Mouse (Mus musculus) gastrocnemius, adult 8-10 months (tissue): ENCODE data around the gene Gm4737. TPM values are rescaled to one million over a fixed set of nuclear protein-coding genes. Genes with fewer than 3 reads are reported as not detected.

Source experiments
- total RNA-seq, 4 experiments: library from RNA; stranded (reverse); gene quantifications; 2 replicates each; pipeline ENCODE4 v1.2.4; 2022

The Gm4737 gene
- total RNA-seq, 4 experiments from 2014 or later: 12.8 to 16.3 (median 15.0) TPM

Other genes starting within 250 kb of the Gm4737 start
- 1 to 10 TPM; 4.5 to 8.7 (median 5.8) TPM for gene Phldb2, start 201.5 kb downstream of the Gm4737 start, total RNA-seq
- under 1 TPM; 0.10 to 0.18 (median 0.15) TPM for gene Plcxd2, start 144.9 kb downstream of the Gm4737 start, total RNA-seq
- gene Cd96, start 34.8 kb downstream of the Gm4737 start, total RNA-seq: not detected